Mouse (Mus musculus): ENCODE measurements at regions not wholly inside any gene's neighbourhood (a gene's known extent, or its start where the extent isn't known, plus 50 kb on each side); places are given as distances from the start of the nearest gene placed in this dataset.
A peak's percentile ranks its signal among the peaks of the same experiment; 100 is the strongest.

GRCm38 (mm10) chr14:58596936-58597335, 526.6 kb downstream of the Fgf9 start:
- no peak for ATAC-seq (ENCODE audit: insufficient number of reproducible peaks, low FRiP score)

DNA sequence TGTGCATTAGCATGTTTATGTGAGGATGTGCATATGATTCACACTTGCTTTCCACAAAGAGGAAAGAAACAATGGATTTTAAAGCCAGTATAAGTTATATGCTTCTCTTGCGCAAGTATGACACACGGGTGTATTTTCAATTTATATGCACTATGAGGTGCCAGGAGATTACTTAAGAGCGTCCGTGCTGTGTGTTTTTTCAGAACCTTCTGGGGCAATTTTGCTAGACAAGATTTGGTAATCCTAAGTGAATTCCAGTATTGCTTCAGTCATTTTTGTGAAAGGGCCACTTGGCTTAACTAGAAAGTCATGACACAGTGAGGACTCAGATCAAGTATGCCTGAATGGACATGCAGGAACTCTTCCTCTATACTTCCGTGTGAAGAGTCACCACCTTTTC, 511.5 kb downstream of the Fgf9 start:
- H3K27me3 ChIP-seq (replicated peaks): no peaks in the 10 kb centered on the region
- 87% methylated on average over 5 of the region's 5 CpGs for WGBS
- no peak for ATAC-seq (ENCODE audit: insufficient number of reproducible peaks, low FRiP score)
- H3K4me2 ChIP-seq: no peak overlapping the region
- no peak overlapping the region for H3K27ac ChIP-seq (ENCODE audit: poor library complexity, severe bottlenecking)
- H3K9ac ChIP-seq: no peak overlapping the region
- H3K9me3 ChIP-seq (replicated peaks): peaks cover 5% of the 10 kb centered on the region
- H3K4me3 ChIP-seq: no peak overlapping the region
- H3K36me3 ChIP-seq: no peaks in the 10 kb centered on the region
- no peaks in the 10 kb centered on the region for H3K4me1 ChIP-seq (replicated peaks)

More at GRCm38 (mm10) chr14:58596936-58597335, 526.6 kb downstream of the Fgf9 start:
- 93% methylated on average over 2 of the region's 2 CpGs for WGBS
- Histone ChIP-seq H3K27me3 (replicated peaks) (no peaks in the 10 kb centered on the region), H3K9ac (no peak overlapping the region), H3K4me1 (replicated peaks) (peaks cover 10% of the 10 kb centered on the region), H3K4me2 (no peak overlapping the region), H3K27ac (ENCODE audit: poor library complexity, severe bottlenecking) (no peak overlapping the region), H3K9me3 (replicated peaks) (no peaks in the 10 kb centered on the region), H3K36me3 (no peaks in the 10 kb centered on the region), H3K4me3 (no peak overlapping the region)

DNA sequence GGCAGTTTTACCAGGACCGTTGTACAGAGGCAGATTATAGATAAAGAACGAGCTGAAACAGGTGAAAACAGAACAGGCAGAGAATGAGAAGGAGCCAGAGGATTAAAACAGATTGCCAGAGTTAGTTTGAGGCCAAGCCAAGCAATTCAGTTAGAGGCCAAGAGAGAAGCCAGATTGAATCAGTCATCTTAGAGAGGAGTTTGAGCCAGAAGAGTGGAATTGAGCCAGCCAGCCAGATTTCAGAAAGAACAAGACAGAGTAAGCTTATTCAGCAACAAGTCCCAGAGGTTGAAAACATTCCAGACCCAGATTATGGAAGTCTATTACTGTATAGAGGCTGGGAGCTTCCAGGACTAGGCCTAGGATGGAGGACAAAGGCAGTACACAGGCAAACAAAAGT, 499.7 kb downstream of the Fgf9 start:
- no peak overlapping the region for H3K27ac ChIP-seq (ENCODE audit: poor library complexity, severe bottlenecking)
- no peak overlapping the region for H3K4me3 ChIP-seq
- H3K4me2 ChIP-seq: no peak overlapping the region
- no peaks in the 10 kb centered on the region for H3K4me1 ChIP-seq (replicated peaks)
- peaks cover 3% of the 10 kb centered on the region; the same call in 1 of the 2 replicates for H3K9me3 ChIP-seq (replicated peaks)
- no peaks in the 10 kb centered on the region for H3K27me3 ChIP-seq (replicated peaks)
- WGBS: 76% methylated on average over 2 of the region's 2 CpGs
- H3K9ac ChIP-seq: no peak overlapping the region
- ATAC-seq (ENCODE audit: insufficient number of reproducible peaks, low FRiP score): no peak
- H3K36me3 ChIP-seq: no peaks in the 10 kb centered on the region

DNA sequence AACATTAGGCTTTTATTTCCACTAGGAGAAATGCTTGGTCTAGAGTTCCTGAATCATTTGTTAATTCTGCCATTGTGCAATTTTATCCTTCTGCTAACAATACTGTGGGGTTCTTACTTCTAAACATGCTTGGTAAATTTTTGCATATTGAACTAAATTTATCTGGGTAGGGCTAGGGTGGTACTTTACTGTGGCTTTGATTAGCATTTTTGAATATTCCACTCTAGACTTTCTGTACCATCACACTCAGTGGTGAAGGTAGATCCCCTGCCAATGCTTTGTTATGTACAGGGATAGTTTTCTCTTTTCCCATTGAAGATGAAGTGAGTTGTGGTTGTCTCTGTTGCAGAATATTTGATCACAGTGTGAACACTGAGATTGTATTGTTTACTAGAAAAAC, 497.1 kb downstream of the Fgf9 start:
- Histone ChIP-seq H3K27me3 (replicated peaks) (no peaks in the 10 kb centered on the region), H3K27ac (ENCODE audit: poor library complexity, severe bottlenecking) (no peak overlapping the region), H3K36me3 (no peaks in the 10 kb centered on the region), H3K9ac (no peak overlapping the region), H3K4me1 (replicated peaks) (no peaks in the 10 kb centered on the region), H3K4me3 (no peak overlapping the region), H3K4me2 (no peak overlapping the region), H3K9me3 (replicated peaks) (peaks cover 3% of the 10 kb centered on the region; the same call in 1 of the 2 replicates)
- no peak for ATAC-seq (ENCODE audit: insufficient number of reproducible peaks, low FRiP score)

DNA sequence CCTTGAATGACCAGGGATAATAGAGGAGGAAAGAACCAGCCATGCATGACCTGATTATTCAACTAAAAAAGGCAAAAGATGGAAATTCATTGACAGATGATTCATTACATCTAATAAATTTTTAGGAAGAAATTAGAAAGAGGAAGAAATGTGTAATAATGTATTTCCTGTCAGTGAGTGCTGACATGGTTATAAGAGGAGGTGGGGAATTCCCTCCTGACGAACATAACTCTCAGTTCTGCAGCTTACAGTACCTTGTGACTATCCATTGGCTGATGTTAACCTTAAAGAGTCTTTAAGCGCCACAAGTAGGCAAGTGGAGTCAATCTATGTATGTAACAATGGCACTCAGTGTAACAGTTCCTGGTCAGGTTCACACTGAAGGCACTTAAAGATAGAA, 492.7 kb downstream of the Fgf9 start:
- Histone ChIP-seq H3K27ac (ENCODE audit: poor library complexity, severe bottlenecking) (no peak overlapping the region), H3K9ac (no peak overlapping the region)
- 70% methylated on average over 2 of the region's 2 CpGs for WGBS

GRCm38 (mm10) chr14:58550785-58551184, 480.4 kb downstream of the Fgf9 start:
- Histone ChIP-seq H3K4me3 (no peak overlapping the region), H3K27me3 (replicated peaks) (no peaks in the 10 kb centered on the region), H3K4me2 (no peak overlapping the region), H3K9ac (no peak overlapping the region), H3K9me3 (replicated peaks) (no peaks in the 10 kb centered on the region), H3K27ac (ENCODE audit: poor library complexity, severe bottlenecking) (no peak overlapping the region), H3K36me3 (no peaks in the 10 kb centered on the region), H3K4me1 (replicated peaks) (peaks cover 6% of the 10 kb centered on the region)
- ATAC-seq (ENCODE audit: insufficient number of reproducible peaks, low FRiP score): no peak
- WGBS: 66% methylated on average over 2 of the region's 2 CpGs

More for the DNA sequence above, 492.7 kb downstream of the Fgf9 start:
- Histone ChIP-seq H3K9me3 (replicated peaks) (no peaks in the 10 kb centered on the region), H3K4me3 (no peak overlapping the region), H3K4me2 (no peak overlapping the region), H3K4me1 (replicated peaks) (no peaks in the 10 kb centered on the region), H3K36me3 (no peaks in the 10 kb centered on the region), H3K27me3 (replicated peaks) (no peaks in the 10 kb centered on the region)
- no peak for ATAC-seq (ENCODE audit: insufficient number of reproducible peaks, low FRiP score)

DNA sequence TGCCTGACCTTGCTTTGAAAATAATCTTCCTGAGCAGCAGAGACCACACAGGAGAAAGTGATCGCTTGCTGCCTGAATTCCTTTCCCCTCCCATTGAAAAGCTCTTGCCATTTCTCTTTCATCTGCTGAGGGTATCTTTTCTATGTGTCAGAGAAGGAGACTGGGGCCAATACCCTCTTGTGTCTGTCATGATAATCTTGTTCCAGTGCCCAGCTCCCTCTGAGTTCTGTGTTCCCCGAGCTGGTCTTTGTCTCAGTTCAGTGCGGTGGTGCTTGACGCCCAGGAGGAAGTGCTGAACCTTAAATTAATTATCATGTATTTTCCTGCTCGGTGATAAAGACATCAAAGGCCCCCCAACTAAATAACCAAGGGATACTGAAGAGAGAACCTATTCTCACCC, 475.4 kb downstream of the Fgf9 start:
- no peaks in the 10 kb centered on the region for H3K9me3 ChIP-seq (replicated peaks)
- H3K4me3 ChIP-seq: no peak overlapping the region
- peak overlapping the region; percentile 29; the same call in 1 of the 2 replicates for H3K4me2 ChIP-seq
- no peaks in the 10 kb centered on the region for H3K27me3 ChIP-seq (replicated peaks)
- H3K4me1 ChIP-seq (replicated peaks): peaks cover 12% of the 10 kb centered on the region
- 0 out of 2 replicates have a peak overlapping the region, but pooled peaks have one; percentile 6 for H3K9ac ChIP-seq
- no peaks in the 10 kb centered on the region for H3K36me3 ChIP-seq
- 4% methylated on average over 5 of the region's 5 CpGs for WGBS
- no peak for ATAC-seq (ENCODE audit: insufficient number of reproducible peaks, low FRiP score)
- peak overlapping the region; percentile 53; the same call in 1 of the 2 replicates for H3K27ac ChIP-seq (ENCODE audit: poor library complexity, severe bottlenecking)

DNA sequence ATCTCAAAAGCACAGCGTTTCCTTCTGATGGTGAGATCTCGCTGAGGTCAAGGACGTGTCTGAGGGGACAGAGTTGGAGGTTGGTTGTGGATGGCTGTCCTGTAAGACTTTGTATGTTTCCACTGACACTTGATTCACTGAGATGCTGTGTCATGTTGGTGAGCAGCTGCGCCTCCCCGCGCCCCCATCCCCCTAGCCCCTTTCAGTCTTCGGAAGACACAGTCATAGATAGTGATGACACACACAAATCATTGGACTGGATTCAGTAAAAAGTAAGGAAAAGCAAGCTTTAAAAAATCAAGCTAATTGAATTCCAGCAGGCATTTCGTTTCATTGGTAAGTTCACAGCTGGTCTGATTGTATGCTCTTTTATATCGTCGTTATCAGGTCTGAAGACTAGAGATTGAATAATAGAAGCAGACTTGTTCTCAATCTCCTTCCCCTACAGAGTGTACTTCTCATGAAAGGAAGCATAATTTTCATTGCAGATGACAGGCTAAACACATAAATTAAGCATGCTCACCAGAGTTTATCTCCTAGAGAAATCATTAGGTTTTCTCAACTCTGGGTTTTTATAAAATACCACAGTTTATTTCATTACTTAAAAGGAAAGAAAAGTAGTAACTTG, 472.9 kb downstream of the Fgf9 start:
- H3K4me1 ChIP-seq (replicated peaks): peaks cover 17% of the 10 kb centered on the region
- H3K4me3 ChIP-seq: no peak overlapping the region
- ATAC-seq (ENCODE audit: insufficient number of reproducible peaks, low FRiP score): no peak
- no peaks in the 10 kb centered on the region for H3K27me3 ChIP-seq (replicated peaks)
- H3K9ac ChIP-seq: no peak overlapping the region
- H3K36me3 ChIP-seq: no peaks in the 10 kb centered on the region
- H3K9me3 ChIP-seq (replicated peaks): no peaks in the 10 kb centered on the region
- H3K27ac ChIP-seq (ENCODE audit: poor library complexity, severe bottlenecking): no peak overlapping the region
- 71% methylated on average over 10 of the region's 10 CpGs for WGBS
- H3K4me2 ChIP-seq: no peak overlapping the region

GRCm38 (mm10) chr14:58538135-58538534, 467.8 kb downstream of the Fgf9 start:
- Histone ChIP-seq H3K27ac (ENCODE audit: poor library complexity, severe bottlenecking) (no peak overlapping the region), H3K27me3 (replicated peaks) (no peaks in the 10 kb centered on the region), H3K4me2 (no peak overlapping the region), H3K4me1 (replicated peaks) (peaks cover 11% of the 10 kb centered on the region), H3K4me3 (no peak overlapping the region), H3K9me3 (replicated peaks) (no peaks in the 10 kb centered on the region), H3K9ac (no peak overlapping the region), H3K36me3 (no peaks in the 10 kb centered on the region)
- 46% methylated on average over 6 of the region's 6 CpGs for WGBS
- no peak for ATAC-seq (ENCODE audit: insufficient number of reproducible peaks, low FRiP score)

DNA sequence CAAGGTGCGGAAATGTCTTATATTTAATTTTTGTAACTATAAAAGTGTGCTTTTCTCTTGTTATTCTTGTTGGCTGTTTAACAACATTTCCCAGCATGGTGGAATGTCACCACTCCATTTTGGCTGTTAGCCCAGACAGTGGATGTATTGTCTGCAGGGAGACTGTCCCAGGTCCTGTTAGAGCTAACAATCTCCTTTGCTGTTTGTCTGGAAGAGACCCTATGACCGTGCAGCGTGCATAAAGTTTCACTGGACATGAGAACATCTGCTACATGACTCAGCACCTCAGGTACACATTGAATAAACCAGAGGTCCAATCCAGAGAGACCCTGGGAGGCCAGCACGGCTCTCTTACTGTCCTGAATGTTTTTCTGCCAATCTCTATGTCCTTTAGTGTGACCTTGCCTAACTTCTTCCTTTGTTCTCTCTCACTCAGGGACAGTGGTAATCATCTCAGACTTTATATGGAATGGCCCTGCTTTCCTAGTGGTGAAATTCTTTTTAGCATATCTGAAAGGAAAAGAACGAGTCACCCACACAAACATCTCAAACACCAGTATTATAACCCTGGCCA, 450.7 kb downstream of the Fgf9 start:
- no peak overlapping the region for H3K4me3 ChIP-seq
- no peaks in the 10 kb centered on the region for H3K27me3 ChIP-seq (replicated peaks)
- no peaks in the 10 kb centered on the region for H3K9me3 ChIP-seq (replicated peaks)
- H3K4me1 ChIP-seq (replicated peaks): peaks cover 29% of the 10 kb centered on the region
- ATAC-seq (ENCODE audit: insufficient number of reproducible peaks, low FRiP score): peak; percentile 80; the same call in 1 of the 2 replicates
- H3K36me3 ChIP-seq: no peaks in the 10 kb centered on the region
- peak overlapping the region; percentile 63 for H3K27ac ChIP-seq (ENCODE audit: poor library complexity, severe bottlenecking)
- H3K9ac ChIP-seq: no peak overlapping the region
- no peak overlapping the region for H3K4me2 ChIP-seq
- WGBS: 33% methylated on average over 5 of the region's 5 CpGs

- 0 out of 2 replicates have a peak overlapping the region, but pooled peaks have one; percentile 63 for H3K27ac ChIP-seq (ENCODE audit: poor library complexity, severe bottlenecking)
- no peaks in the 10 kb centered on the region for H3K36me3 ChIP-seq
- H3K9me3 ChIP-seq (replicated peaks): no peaks in the 10 kb centered on the region
- ATAC-seq (ENCODE audit: insufficient number of reproducible peaks, low FRiP score): no peak
- H3K4me1 ChIP-seq (replicated peaks): peaks cover 29% of the 10 kb centered on the region
- no peak overlapping the region for H3K9ac ChIP-seq
- H3K4me3 ChIP-seq: no peak overlapping the region
- 68% methylated on average over 5 of the region's 5 CpGs for WGBS
- no peaks in the 10 kb centered on the region for H3K27me3 ChIP-seq (replicated peaks)
- H3K4me2 ChIP-seq: no peak overlapping the region
Observed at GRCm38 (mm10) chr14:58520384-58520783, 450.0 kb downstream of the Fgf9 start.

DNA sequence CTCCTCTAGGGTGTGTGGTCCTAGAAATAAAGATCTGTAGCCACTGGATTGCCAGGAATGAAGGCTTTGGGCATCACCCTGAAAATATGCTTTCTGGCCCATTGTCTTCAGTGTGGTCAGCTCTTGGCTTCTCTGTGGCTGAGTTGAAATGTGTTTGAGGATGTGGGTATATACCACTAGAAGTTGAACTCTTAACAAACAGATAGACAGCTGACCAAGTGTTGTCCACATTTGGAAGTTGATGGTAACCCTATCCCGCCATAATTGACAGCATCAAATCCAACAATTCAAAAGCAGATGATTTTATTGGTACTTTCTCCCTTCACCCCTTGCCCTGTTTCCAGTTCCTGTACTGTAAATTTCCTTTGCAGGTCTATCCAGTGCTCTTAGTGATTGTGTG, 448.7 kb downstream of the Fgf9 start:
- Histone ChIP-seq H3K9ac (no peak overlapping the region), H3K27me3 (replicated peaks) (no peaks in the 10 kb centered on the region), H3K9me3 (replicated peaks) (no peaks in the 10 kb centered on the region), H3K4me1 (replicated peaks) (peaks cover 29% of the 10 kb centered on the region), H3K27ac (ENCODE audit: poor library complexity, severe bottlenecking) (no peak overlapping the region), H3K36me3 (no peaks in the 10 kb centered on the region), H3K4me3 (no peak overlapping the region), H3K4me2 (no peak overlapping the region)
- 92% methylated on average over 1 of the region's 1 CpGs for WGBS
- ATAC-seq (ENCODE audit: insufficient number of reproducible peaks, low FRiP score): no peak

Data from heart, embryonic 12.5 days (tissue).